In the genomic region with DNA sequence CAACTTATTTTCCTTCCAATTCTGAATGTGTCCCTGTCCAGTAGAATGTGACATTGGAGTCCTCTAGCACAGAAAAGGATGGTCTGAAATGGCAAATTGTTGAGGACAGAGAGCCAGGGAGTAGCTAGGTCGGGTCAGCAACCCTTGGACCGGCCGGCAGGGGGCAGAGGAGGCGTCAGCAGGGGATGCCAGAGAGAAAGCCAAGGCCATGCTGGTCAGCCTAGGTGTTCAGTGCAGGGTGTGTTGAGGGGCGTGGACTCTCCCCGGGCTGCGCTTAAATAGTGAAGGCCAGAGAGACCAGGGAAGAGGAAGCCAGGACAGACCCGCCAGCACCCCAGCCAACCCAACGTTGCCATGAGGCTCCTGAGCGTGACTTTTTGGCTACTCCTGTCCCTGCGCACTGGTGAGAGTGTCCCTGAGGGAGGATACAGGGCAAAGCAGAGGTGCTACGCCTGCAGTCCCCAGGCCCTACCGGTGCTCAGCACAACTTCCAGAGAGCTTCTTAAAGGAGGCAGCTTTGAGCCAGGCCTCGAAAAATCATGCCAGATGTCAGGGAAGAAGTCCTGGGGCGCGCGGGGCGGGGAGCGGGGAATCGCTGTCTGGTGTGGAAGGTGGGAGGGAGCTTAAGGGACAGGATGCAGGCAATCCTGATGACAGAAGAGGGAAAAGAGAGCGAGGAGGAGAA, we compare ENCODE assay signal across 8 mouse cellular contexts. TPM values are rescaled to one million over a fixed set of nuclear protein-coding genes. Genes with fewer than 3 reads are reported as not detected.
DNase-seq lines count a peak whose midpoint lies in the region; ATAC-seq lines count a peak whose summit lies in the region.

A gene (plus strand): TSS at position 238 of the 685 bp plus-strand sequence.

- no peak within 1 kb of the TSS; the same call in 1 of the 2 replicates for H3K27ac ChIP-seq in heart, embryonic 10.5 days
- H3K27ac ChIP-seq in kidney, embryonic 15.5 days = no peak within 1 kb of the TSS

- peaks cover 12% of the 10 kb centered on the region for H3K36me3 ChIP-seq in heart, embryonic 10.5 days
- peaks cover 16% of the 10 kb centered on the region for H3K36me3 ChIP-seq in kidney, embryonic 15.5 days

- peaks cover 25% of the 10 kb centered on the region for H3K27me3 ChIP-seq in heart, embryonic 10.5 days (ENCODE audit: insufficient read depth, poor library complexity, severe bottlenecking)
- peaks cover 5% of the 10 kb centered on the region; the same call in 1 of the 2 replicates for H3K27me3 ChIP-seq in kidney, embryonic 15.5 days

- WGBS in heart, embryonic 10.5 days = 29% methylated on average over 21 of the region's 21 CpGs
- WGBS in kidney, embryonic 15.5 days = 31% methylated on average over 21 of the region's 21 CpGs

- no peak within 1 kb of the TSS for H3K9ac ChIP-seq in kidney, embryonic 15.5 days

- ATAC-seq in kidney, embryonic 15.5 days (replicated peaks; ENCODE audit: low FRiP score) = peak; percentile 79
- no peak; the same call in 1 of the 2 replicates for ATAC-seq in megakaryocyte, adult 5-6 weeks (ENCODE audit: poor library complexity, severe bottlenecking)

- peak within 1 kb of the TSS; percentile 39 for H3K4me3 ChIP-seq in heart, embryonic 10.5 days
- H3K4me3 ChIP-seq in kidney, embryonic 15.5 days (replicated peaks) = no peak within 1 kb of the TSS

- H3K4me2 ChIP-seq in kidney, embryonic 15.5 days = peak within 1 kb of the TSS; percentile 48

- DNase-seq in CD4-positive helper T cell, adult 2 months (ENCODE audit: low read depth, low spot score) = peak; percentile 20
- peak; percentile 60 for DNase-seq in adipocyte (ENCODE audit: low spot score)
- peak; percentile 84 for DNase-seq in embryo, embryonic 10 days (ENCODE audit: low spot score)
- DNase-seq in heart, embryonic 10.5 days (ENCODE audit: low spot score) = peak; percentile 87
- DNase-seq in lung, postnatal 25 days (ENCODE audit: low spot score) = peak; percentile 65
- peak; percentile 51 for DNase-seq in retina, postnatal 7 days (ENCODE audit: low read depth, low spot score)

- no peaks in the 10 kb centered on the region for H3K9me3 ChIP-seq in heart, embryonic 10.5 days
- no peaks in the 10 kb centered on the region for H3K9me3 ChIP-seq in kidney, embryonic 15.5 days (replicated peaks)

- H3K4me1 ChIP-seq in heart, embryonic 10.5 days = peaks cover 38% of the 10 kb centered on the region
- peaks cover 17% of the 10 kb centered on the region for H3K4me1 ChIP-seq in kidney, embryonic 15.5 days

RNA-seq across cellular contexts. Expression of the gene that starts here (rescaled TPM):
- 0.09 and 0.34 TPM in 2 replicates for polyA plus RNA-seq in heart, embryonic 10.5 days (2016; fragmentation: Nextera tagmentation; extraction: Ambion mirVana)
- polyA plus RNA-seq in kidney, embryonic 15.5 days (2015; fragmentation: Nextera tagmentation; extraction: Ambion mirVana) = 0.39 and 0.40 TPM in 2 replicates
- total RNA-seq in megakaryocyte, adult 5-6 weeks (2015) = not detected in 2 replicates
- total RNA-seq in megakaryocyte, adult 5-6 weeks (2017) = not detected in 2 replicates

Comparison
In these comparisons a context has a peak if more than half of its experiments do, and no peak if none do; other contexts are left out.
1. Peak in DNase-seq and H3K4me3 ChIP-seq in heart, embryonic 10.5 days; RNA of the gene not detected or under 1 TPM.
2. Peak in ATAC-seq and H3K4me2 ChIP-seq in kidney, embryonic 15.5 days; RNA of the gene not detected or under 1 TPM.
3. DNase-seq: peak in every context shown above with its lines; median percentile 87 in heart, embryonic 10.5 days; 84 in embryo, embryonic 10 days; 65 in lung, postnatal 25 days; 60 in adipocyte; 51 in retina, postnatal 7 days; 20 in CD4-positive helper T cell, adult 2 months.